In genomic region chr4:46585811-46586190, GRCm38 (mm10) we compare ENCODE assay signal across 16 mouse cellular contexts. TPM values are rescaled to one million over a fixed set of nuclear protein-coding genes. Genes with fewer than 3 reads are reported as not detected.
DNase-seq lines count a peak whose midpoint lies in the region; ATAC-seq lines count a peak whose summit lies in the region.
"Had no signal": no experiment of that assay in that cellular context is flagged by ENCODE, and none has a peak within 500 bp of the region (broad histone marks: within the 10 kb centered on the region; RNA-seq: fewer than 3 reads in every experiment).

No protein-coding gene starts in this region.

- H3K9me3 ChIP-seq in embryonic facial prominence, embryonic 13.5 days: no peaks in the 10 kb centered on the region
- peaks cover 6% of the 10 kb centered on the region; the same call in 1 of the 2 replicates for H3K9me3 ChIP-seq in embryonic facial prominence, embryonic 10.5 days
- no peaks in the 10 kb centered on the region for H3K9me3 ChIP-seq in intestine, embryonic 15.5 days
- no peaks in the 10 kb centered on the region; the same call in 1 of the 2 replicates for H3K9me3 ChIP-seq in midbrain, embryonic 13.5 days

- 0 out of 2 replicates have a peak overlapping the region, but pooled peaks have one; percentile 7 for H3K9ac ChIP-seq in embryonic facial prominence, embryonic 13.5 days
- no peak overlapping the region for H3K9ac ChIP-seq in intestine, embryonic 15.5 days
- H3K9ac ChIP-seq in midbrain, embryonic 13.5 days (replicated peaks): no peak overlapping the region
- H3K9ac ChIP-seq: embryonic facial prominence, embryonic 12.5 days; forebrain, embryonic 13.5 days; lung, embryonic 14.5 days had no signal

- H3K4me1 ChIP-seq in embryonic facial prominence, embryonic 13.5 days: 0 out of 2 replicates have a peak, but pooled peaks cover 3% of the 10 kb centered on the region
- H3K4me1 ChIP-seq in embryonic facial prominence, embryonic 10.5 days: peaks cover 16% of the 10 kb centered on the region; the same call in 1 of the 2 replicates
- H3K4me1 ChIP-seq in intestine, embryonic 15.5 days (replicated peaks): peaks cover 2% of the 10 kb centered on the region; the same call in 1 of the 2 replicates
- no peaks in the 10 kb centered on the region for H3K4me1 ChIP-seq in midbrain, embryonic 13.5 days (replicated peaks)
- H3K4me1 ChIP-seq: embryonic facial prominence, embryonic 12.5 days; forebrain, embryonic 13.5 days had no signal

- 48% methylated on average over 8 of the region's 8 CpGs for WGBS in embryonic facial prominence, embryonic 13.5 days
- WGBS in embryonic facial prominence, embryonic 10.5 days: 65% methylated on average over 8 of the region's 8 CpGs
- 66% methylated on average over 8 of the region's 8 CpGs for WGBS in intestine, embryonic 15.5 days
- 85% methylated on average over 8 of the region's 8 CpGs for WGBS in midbrain, embryonic 13.5 days

- H3K4me2 ChIP-seq in embryonic facial prominence, embryonic 13.5 days: no peak overlapping the region
- H3K4me2 ChIP-seq in intestine, embryonic 15.5 days (replicated peaks): no peak overlapping the region
- no peak overlapping the region for H3K4me2 ChIP-seq in midbrain, embryonic 13.5 days (replicated peaks)
- H3K4me2 ChIP-seq: embryonic facial prominence, embryonic 12.5 days; forebrain, embryonic 13.5 days; lung, embryonic 14.5 days had no signal

- no peak for ATAC-seq in embryonic facial prominence, embryonic 13.5 days (ENCODE audit: insufficient number of reproducible peaks, insufficient read depth, low FRiP score, low TSS enrichment, low read depth)
- no peak for ATAC-seq in intestine, embryonic 15.5 days
- ATAC-seq in midbrain, embryonic 13.5 days: no peak
- no peak for ATAC-seq in megakaryocyte progenitor cell, adult 5-6 weeks (replicated peaks; ENCODE audit: poor library complexity)
- ATAC-seq: activated CD4-positive, CD25-positive, alpha-beta regulatory T cell, adult 4 months; forebrain, embryonic 13.5 days had no signal

- H3K4me3 ChIP-seq in embryonic facial prominence, embryonic 13.5 days: no peak overlapping the region
- no peak overlapping the region for H3K4me3 ChIP-seq in embryonic facial prominence, embryonic 10.5 days
- H3K4me3 ChIP-seq in intestine, embryonic 15.5 days (replicated peaks): no peak overlapping the region
- H3K4me3 ChIP-seq in midbrain, embryonic 13.5 days (replicated peaks): no peak overlapping the region
- H3K4me3 ChIP-seq: embryonic facial prominence, embryonic 12.5 days; forebrain, embryonic 13.5 days; left cerebral cortex, adult 2 months; midbrain, embryonic 10.5 days had no signal

- H3K36me3 ChIP-seq in embryonic facial prominence, embryonic 13.5 days: no peaks in the 10 kb centered on the region
- no peaks in the 10 kb centered on the region for H3K36me3 ChIP-seq in embryonic facial prominence, embryonic 10.5 days (replicated peaks)
- no peaks in the 10 kb centered on the region for H3K36me3 ChIP-seq in intestine, embryonic 15.5 days
- no peaks in the 10 kb centered on the region for H3K36me3 ChIP-seq in midbrain, embryonic 13.5 days
- H3K36me3 ChIP-seq: embryonic facial prominence, embryonic 12.5 days; midbrain, embryonic 10.5 days had no signal

- no peak overlapping the region for H3K27ac ChIP-seq in embryonic facial prominence, embryonic 13.5 days
- H3K27ac ChIP-seq in embryonic facial prominence, embryonic 10.5 days (replicated peaks): no peak overlapping the region
- peak overlapping the region; percentile 41; the same call in 1 of the 2 replicates for H3K27ac ChIP-seq in intestine, embryonic 15.5 days
- H3K27ac ChIP-seq in midbrain, embryonic 13.5 days: no peak overlapping the region
- H3K27ac ChIP-seq: embryonic facial prominence, embryonic 12.5 days; forebrain, embryonic 13.5 days; left cerebral cortex, adult 2 months; midbrain, embryonic 10.5 days had no signal

- DNase-seq in embryonic facial prominence, embryonic 10.5 days (ENCODE audit: low spot score): no peak
- peak; percentile 1 for DNase-seq in urinary bladder, postnatal 25 days (ENCODE audit: low spot score)
- DNase-seq in urinary bladder, postnatal 36 days (ENCODE audit: low spot score in 2 of 2): no peak
- DNase-seq in layer of hippocampus, postnatal 36 days: no peak
- DNase-seq: B cell, adult 2 months; kidney, postnatal 14 days; lung, embryonic 14.5 days had no signal

- H3K27me3 ChIP-seq in embryonic facial prominence, embryonic 13.5 days: no peaks in the 10 kb centered on the region
- 0 out of 2 replicates have a peak, but pooled peaks cover 4% of the 10 kb centered on the region for H3K27me3 ChIP-seq in embryonic facial prominence, embryonic 10.5 days (replicated peaks; ENCODE audit: low read depth, poor library complexity, severe bottlenecking)
- H3K27me3 ChIP-seq in intestine, embryonic 15.5 days (replicated peaks): no peaks in the 10 kb centered on the region
- no peaks in the 10 kb centered on the region for H3K27me3 ChIP-seq in midbrain, embryonic 13.5 days
- H3K27me3 ChIP-seq: embryonic facial prominence, embryonic 12.5 days; forebrain, embryonic 13.5 days had no signal

RNA-seq across cellular contexts. Expression of gene Coro2a, which starts 16.2 kb away (rescaled TPM):
- 2.7 and 3.3 TPM in 2 replicates for polyA plus RNA-seq in embryonic facial prominence, embryonic 13.5 days (2015; fragmentation: Nextera tagmentation; extraction: Ambion mirVana)
- 7.1 and 8.5 TPM in 2 replicates for polyA plus RNA-seq in embryonic facial prominence, embryonic 10.5 days (2016; fragmentation: Nextera tagmentation; extraction: Ambion mirVana)
- polyA plus RNA-seq in intestine, embryonic 15.5 days (2015; fragmentation: Nextera tagmentation; extraction: Ambion mirVana): 66.0 and 68.3 TPM in 2 replicates
- 2.5 and 3.9 TPM in 2 replicates for polyA plus RNA-seq in midbrain, embryonic 13.5 days (2015; fragmentation: Nextera tagmentation; extraction: Ambion mirVana)
- total RNA-seq in layer of hippocampus, postnatal 36 days (2021): 10 to 100 TPM; 16.0 to 17.0 TPM
- total RNA-seq in megakaryocyte progenitor cell, adult 5-6 weeks (2015): 42.3 and 51.4 TPM in 2 replicates
- total RNA-seq in megakaryocyte progenitor cell, adult 5-6 weeks (2017): 24.4 and 25.7 TPM in 2 replicates

RNA-seq across cellular contexts. Expression of gene Trim14, which starts 49.9 kb away (rescaled TPM):
- 1.9 and 2.3 TPM in 2 replicates for polyA plus RNA-seq in embryonic facial prominence, embryonic 13.5 days (2015; fragmentation: Nextera tagmentation; extraction: Ambion mirVana)
- polyA plus RNA-seq in embryonic facial prominence, embryonic 10.5 days (2016; fragmentation: Nextera tagmentation; extraction: Ambion mirVana): 0.59 and 0.64 TPM in 2 replicates
- 11.4 and 12.6 TPM in 2 replicates for polyA plus RNA-seq in intestine, embryonic 15.5 days (2015; fragmentation: Nextera tagmentation; extraction: Ambion mirVana)
- 0.40 and 0.57 TPM in 2 replicates for polyA plus RNA-seq in midbrain, embryonic 13.5 days (2015; fragmentation: Nextera tagmentation; extraction: Ambion mirVana)
- 1 to 10 TPM in 1 of 2 experiments, under 1 TPM in 1; 0.88 to 1.1 TPM for total RNA-seq in layer of hippocampus, postnatal 36 days (2021)
- 11.5 and 11.7 TPM in 2 replicates for total RNA-seq in megakaryocyte progenitor cell, adult 5-6 weeks (2015)
- 16.5 and 25.2 TPM in 2 replicates for total RNA-seq in megakaryocyte progenitor cell, adult 5-6 weeks (2017)
